Mouse (Mus musculus): ENCODE results near the gene Tor1a.
"Not testable (repeated sequence)": the region's sequence is repeated elsewhere in the genome, so short reads cannot be mapped to it uniquely, and the experiment has no call there.

Tor1a gene

DNA sequence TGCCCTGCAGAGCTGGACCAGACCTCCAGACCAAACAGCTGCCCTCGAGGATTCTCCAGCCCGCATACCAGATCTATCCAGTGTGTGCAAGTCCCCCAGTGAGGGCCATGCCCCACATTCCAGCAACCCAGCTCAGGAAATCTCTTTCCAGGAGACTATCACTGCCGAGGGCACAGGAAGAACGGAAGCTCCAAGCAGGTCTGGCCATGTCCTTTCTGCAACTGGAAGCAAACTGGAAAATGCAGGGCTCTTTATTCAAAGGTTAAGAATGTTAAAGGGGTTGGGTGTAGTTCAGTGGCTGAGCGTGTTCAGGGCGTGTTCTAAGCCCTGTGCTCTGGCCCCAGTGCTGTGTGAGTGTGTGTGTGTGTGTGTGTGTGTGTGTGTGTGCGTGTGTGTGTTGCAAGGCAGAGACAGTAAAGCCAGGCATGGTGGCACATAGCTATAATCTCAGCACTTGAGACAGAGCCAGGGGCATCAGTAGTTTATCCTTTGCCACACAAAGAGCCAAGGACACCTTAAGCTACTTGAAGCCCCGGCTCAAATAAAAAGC lies 48.9 kb downstream of the Tor1a start:
- in situ Hi-C loops (cut with MboI, MseI), result no loop called here

DNA sequence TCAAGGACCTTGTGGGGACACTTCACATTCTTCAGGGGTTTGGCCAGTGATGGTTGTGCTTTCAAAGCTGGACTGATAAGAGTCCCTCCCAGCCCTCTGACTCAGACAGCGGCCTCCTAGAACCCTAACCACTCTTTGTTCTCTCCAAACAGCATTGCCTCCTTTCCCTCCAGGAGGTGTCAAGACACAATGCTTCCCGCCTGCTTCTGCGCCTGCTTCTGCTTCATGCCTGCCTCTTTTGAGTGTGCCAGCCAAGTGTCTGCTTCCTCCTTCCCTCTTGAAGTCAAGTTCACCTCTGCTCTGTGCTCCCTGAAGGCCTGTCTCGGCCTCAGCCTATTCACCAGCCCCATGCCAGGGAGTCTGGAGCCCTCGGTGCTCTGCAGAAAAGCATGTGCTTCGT lies 49.6 kb downstream of the Tor1a start:
- in situ Hi-C loops (cut with MboI, MseI), result no loop called here

DNA sequence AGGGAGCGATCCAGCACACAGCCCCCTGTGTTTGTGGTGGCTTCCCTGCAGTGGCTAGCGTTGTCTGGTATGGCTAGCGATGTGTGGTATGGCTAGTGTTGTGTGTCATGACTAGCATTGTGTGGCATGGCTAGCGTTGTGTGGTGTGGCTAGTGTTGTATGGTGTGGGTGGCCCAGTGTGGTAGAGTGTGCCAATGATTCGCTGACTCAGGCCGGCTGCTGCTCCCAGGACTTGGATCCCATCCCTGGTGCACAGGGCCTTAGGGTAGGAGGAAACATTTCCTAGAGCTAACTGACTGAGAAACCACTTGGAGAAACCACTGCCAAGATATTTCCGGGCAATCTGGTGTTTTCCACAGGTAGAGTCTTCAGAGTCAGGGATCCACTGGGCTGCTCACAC lies 50.1 kb downstream of the Tor1a start:
- in situ Hi-C loops (cut with MboI, MseI), result no loop called here

- in situ Hi-C loops (cut with MboI, MseI), result not testable (repeated sequence)
Observed at GRCm38 (mm10) chr2:30915933-30916332, 51.8 kb downstream of the Tor1a start.

- in situ Hi-C loops (cut with MboI, MseI), result no loop called here
Observed at GRCm38 (mm10) chr2:30915376-30915775, 52.4 kb downstream of the Tor1a start.

- in situ Hi-C loops (cut with MboI, MseI), result no loop called here
Observed at GRCm38 (mm10) chr2:30914836-30915235, 52.9 kb downstream of the Tor1a start.

- in situ Hi-C loops (cut with MboI, MseI), result no loop called here
Observed at GRCm38 (mm10) chr2:30913022-30913421, 54.7 kb downstream of the Tor1a start.

DNA sequence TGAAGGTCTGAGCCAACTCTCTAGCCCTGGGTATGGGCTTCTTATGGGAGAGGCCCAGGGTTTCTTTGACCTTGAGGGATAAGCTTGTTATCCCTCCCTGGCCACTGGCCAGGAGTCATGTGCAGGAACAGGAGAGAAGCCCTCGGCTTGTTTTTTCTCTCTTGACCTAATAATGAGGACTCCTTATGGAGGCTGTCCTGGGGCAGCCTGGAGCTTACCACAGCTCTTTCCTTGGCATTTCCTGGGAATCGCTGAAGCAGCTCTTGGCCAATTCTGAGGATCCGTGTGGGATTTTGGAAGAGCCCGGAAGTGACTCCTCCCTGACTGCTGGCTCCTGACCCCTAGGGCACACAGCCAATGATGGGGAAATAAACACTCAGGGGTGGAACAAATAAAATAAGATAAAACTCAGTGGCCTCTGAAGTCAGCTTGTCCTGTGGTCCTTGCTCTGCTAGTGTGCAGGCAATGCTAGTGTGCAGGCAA lies 55.4 kb downstream of the Tor1a start:
- in situ Hi-C loops (cut with MboI, MseI), result no loop called here
